Mouse (Mus musculus) testis, adult 2 months (tissue): ENCODE data around the gene Adss. TPM values are rescaled to one million over a fixed set of nuclear protein-coding genes. Genes with fewer than 3 reads are reported as not detected.
"Not testable (repeated sequence)": the region's sequence is repeated elsewhere in the genome, so short reads cannot be mapped to it uniquely, and the experiment has no call there.

ENCODE experiments used
- H3K27ac ChIP-seq: fragments of 200-500 bp; 2 replicates; pipeline ENCODE4 v1.5.1; 2012; ENCODE audit warnings: low read depth, low read length; ENCODE audit not compliant: control insufficient read depth, insufficient read depth
- H3K27me3 ChIP-seq: fragments of 200-500 bp; 2 replicates; pipeline ENCODE4 v1.6.1; 2012; ENCODE audit warnings: mild to moderate bottlenecking, low read length, moderate library complexity; ENCODE audit not compliant: control insufficient read depth, insufficient read depth
- H3K36me3 ChIP-seq: fragments of 200-500 bp; 2 replicates; pipeline ENCODE4 v1.6.1; 2012; ENCODE audit warnings: mild to moderate bottlenecking, low read length; ENCODE audit not compliant: control insufficient read depth, insufficient read depth
- H3K4me1 ChIP-seq: fragments of 200-500 bp; 2 replicates; pipeline ENCODE4 v1.6.1; 2012; ENCODE audit warnings: low read length; ENCODE audit not compliant: control insufficient read depth, insufficient read depth
- H3K4me3 ChIP-seq: fragments of 200-500 bp; 2 replicates; pipeline ENCODE4 v1.5.1; 2012; ENCODE audit warnings: low read depth, mild to moderate bottlenecking, low read length, moderate library complexity, mixed read lengths; ENCODE audit not compliant: control insufficient read depth
- CTCF ChIP-seq: fragments of 200-500 bp; IDR thresholded peaks from 2 replicates; pipeline ENCODE4 v1.5.1; 2012; ENCODE audit warnings: low read depth, mild to moderate bottlenecking, inconsistent platforms, low read length, moderate library complexity; ENCODE audit not compliant: control insufficient read depth, insufficient read depth, insufficient replicate concordance
- POLR2A ChIP-seq: fragments of 200-500 bp; IDR thresholded peaks from 2 replicates; pipeline ENCODE4 v1.6.1; 2012; ENCODE audit warnings: low read depth, mild to moderate bottlenecking, inconsistent platforms, low read length, moderate library complexity; ENCODE audit not compliant: control insufficient read depth
- polyA plus RNA-seq: library from polyadenylated mRNA; depleted of rRNA; stranded (reverse); fragments of >200 nt; gene quantifications from 2 replicates; pipeline ENCODE4 v1.2.3, GENCODE M21; 2012; rRNA removed

Gene Adss
- 25.9 and 30.7 TPM in 2 replicates for polyA plus RNA-seq

DNA sequence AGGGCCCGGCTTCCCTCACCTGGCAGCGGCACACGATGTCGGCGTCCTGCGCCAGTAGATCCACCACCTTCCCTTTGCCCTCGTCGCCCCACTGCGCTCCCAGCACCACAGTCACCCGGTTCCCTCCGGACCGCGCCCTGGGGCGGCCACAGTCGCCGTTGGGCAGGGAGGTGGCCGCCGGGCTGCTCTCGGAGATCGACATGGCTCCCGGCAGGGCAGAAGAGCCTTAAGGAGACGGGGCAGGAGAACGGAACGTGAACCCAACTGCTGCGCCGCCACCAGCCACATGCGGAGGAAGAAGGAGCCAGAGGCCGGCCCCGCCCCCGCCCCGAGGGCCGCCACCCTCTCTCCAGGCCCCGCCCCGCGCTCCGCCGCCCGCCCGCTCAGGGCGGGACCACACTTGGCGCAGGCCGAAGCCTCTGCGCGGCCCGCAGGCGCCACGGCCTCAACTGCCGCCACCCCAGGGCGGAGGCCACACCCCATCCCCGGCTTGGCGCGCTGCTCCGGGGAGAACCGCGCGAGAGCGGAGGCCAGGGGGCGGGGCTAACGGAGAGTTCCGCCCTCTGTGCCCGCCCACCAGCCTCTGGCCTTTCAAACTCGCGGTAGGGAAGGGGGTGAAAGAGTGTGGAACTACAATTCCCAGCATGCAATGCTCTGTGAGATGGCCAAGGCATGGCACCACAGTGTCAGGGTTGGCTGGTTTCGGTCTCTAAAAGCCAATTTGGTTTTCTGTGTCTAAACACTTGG is at the start of gene Adss:
Gene Adss, minus strand, starts transcription at position 319 of the 747 bp plus-strand sequence.
- H3K4me3 ChIP-seq, result peak within 1 kb of the TSS; percentile 93
- H3K36me3 ChIP-seq, result no peaks in the 10 kb centered on the region
- peaks cover 6% of the 10 kb centered on the region for H3K4me1 ChIP-seq
- peak; percentile 87 for TF ChIP-seq POLR2A
- no peak for TF ChIP-seq CTCF
- H3K27ac ChIP-seq, result peak within 1 kb of the TSS; percentile 96
- H3K27me3 ChIP-seq, result no peaks in the 10 kb centered on the region

GRCm38 (mm10) chr1:177845812-177846211 is 49.5 kb upstream of the Adss start:
- H3K27ac ChIP-seq, H3K4me1 ChIP-seq, H3K27me3 ChIP-seq, H3K36me3 ChIP-seq, H3K4me3 ChIP-seq: not testable (repeated sequence)
- peak; percentile 52; the same call in 1 of the 2 replicates for TF ChIP-seq CTCF

- H3K4me1 ChIP-seq, H3K36me3 ChIP-seq, H3K27ac ChIP-seq, H3K27me3 ChIP-seq, H3K4me3 ChIP-seq: not testable (repeated sequence)
These were observed 31.5 kb upstream of the Adss start for GRCm38 (mm10) chr1:177827776-177828175.

- not testable (repeated sequence) for H3K4me3 ChIP-seq, H3K27ac ChIP-seq, H3K36me3 ChIP-seq, H3K27me3 ChIP-seq, H3K4me1 ChIP-seq
These were observed 10.5 kb upstream of the Adss start for GRCm38 (mm10) chr1:177806772-177807171.

DNA sequence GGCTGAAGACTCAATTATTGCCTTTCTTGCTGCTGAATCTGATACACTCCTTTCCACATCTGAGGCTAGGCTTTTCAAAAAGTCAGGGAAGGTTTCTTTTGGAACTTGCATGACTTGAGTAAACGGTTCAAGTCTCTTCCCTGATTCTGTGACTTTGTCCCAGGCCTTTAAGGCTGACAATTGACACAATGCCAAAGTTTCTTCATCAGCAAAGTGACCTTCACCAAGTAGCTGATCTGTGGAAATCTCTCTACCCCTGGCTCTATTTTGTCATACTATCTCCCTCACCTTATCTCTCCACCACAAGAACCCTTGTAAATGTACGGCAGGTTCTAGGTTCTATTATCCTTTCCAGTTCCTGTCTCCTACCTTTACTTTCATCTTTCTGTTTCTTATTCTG is 7.2 kb upstream of the Adss start:
- H3K4me1 ChIP-seq, result peaks cover 2% of the 10 kb centered on the region; the same call in 1 of the 2 replicates
- TF ChIP-seq POLR2A (no peak), CTCF (no peak)
- H3K4me3 ChIP-seq, result no peak overlapping the region
- no peak overlapping the region for H3K27ac ChIP-seq
- no peaks in the 10 kb centered on the region for H3K36me3 ChIP-seq
- H3K27me3 ChIP-seq, result no peaks in the 10 kb centered on the region

DNA sequence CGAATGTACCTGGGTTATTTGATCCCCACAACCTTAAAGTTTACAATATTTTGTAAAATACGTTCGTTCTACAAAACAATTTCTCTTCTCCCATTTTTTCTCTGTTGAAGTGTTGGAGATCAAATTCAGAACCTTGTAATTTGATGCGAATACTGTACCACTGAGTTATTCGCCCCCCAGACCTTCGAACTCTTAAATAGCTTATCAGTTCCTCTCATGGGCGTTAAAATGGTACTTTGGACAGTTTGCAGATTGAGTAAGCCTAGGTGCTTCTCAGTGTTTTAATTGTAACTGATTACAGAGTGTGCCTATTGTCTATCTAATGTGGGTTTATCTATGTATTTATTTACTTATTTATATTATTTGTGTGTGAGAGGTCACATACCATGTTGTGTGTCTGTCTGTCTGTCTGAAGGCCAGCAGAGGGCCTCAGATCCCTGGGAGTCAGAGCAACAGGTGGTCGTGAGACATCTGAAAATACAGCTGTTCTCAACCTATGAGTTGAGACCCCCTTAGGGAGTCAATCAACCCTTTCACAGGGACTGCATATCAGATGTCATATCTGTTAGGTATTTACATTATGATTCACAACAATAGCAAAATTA is 942 bp upstream of the Adss start:
- no peak for TF ChIP-seq POLR2A
- TF ChIP-seq CTCF, result no peak
- H3K4me3 ChIP-seq, result no peak overlapping the region

DNA sequence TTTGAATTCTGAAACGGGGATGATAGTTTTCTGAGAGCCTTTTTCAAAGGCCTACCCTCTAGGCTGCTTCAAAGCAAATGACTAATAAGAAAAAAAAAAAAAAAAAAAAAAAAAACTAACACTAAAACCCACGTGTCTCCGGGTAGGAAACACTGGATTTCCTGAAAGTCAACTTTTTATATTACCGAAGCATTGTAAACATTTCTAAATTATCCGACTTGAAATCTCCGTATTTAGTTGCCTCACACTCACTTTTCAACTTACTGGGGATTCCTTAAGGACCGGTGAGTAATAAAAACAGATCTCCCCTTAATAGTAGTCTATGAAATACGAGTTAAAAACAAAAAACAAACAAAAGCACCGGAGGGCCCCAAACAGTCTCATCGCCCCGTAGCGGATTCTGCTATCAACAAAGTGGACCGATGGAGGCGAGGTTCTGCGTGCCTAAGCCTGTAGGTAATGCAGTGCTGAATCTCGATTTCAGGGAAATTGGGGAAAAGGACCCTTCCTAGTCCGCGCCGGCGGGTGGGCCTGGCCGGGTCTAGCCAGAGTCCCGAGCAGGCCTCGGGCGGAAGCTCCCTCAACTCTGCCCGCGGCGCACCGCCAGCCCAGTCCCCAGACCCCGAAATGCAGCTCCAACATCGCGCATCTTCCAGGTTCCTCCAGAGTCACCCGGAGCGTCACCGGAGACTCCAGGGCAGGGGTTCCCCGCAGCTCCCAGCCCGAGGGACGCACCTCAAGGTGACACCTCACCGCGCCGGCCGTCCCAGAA is 704 bp downstream of the Adss start:
- H3K4me1 ChIP-seq, result peaks cover 6% of the 10 kb centered on the region
- no peaks in the 10 kb centered on the region for H3K27me3 ChIP-seq
- H3K27ac ChIP-seq, result peak overlapping the region; percentile 96
- H3K36me3 ChIP-seq, result no peaks in the 10 kb centered on the region
- H3K4me3 ChIP-seq, result peak overlapping the region; percentile 93
- no peak for TF ChIP-seq POLR2A
- TF ChIP-seq CTCF, result no peak

More for the DNA sequence above, 942 bp upstream of the Adss start:
- Histone ChIP-seq H3K27me3 (no peaks in the 10 kb centered on the region), H3K27ac (no peak overlapping the region), H3K4me1 (peaks cover 6% of the 10 kb centered on the region), H3K36me3 (no peaks in the 10 kb centered on the region)
